Comparison of ENCODE assay signal across 8 mouse cellular contexts in genomic region chr1:40680868-40681698, GRCm38 (mm10). TPM values are rescaled to one million over a fixed set of nuclear protein-coding genes. Genes with fewer than 3 reads are reported as not detected.
DNase-seq lines count a peak whose midpoint lies in the region; ATAC-seq and TF ChIP-seq lines count a peak whose summit lies in the region.

No protein-coding gene starts in this region.

- no peak for TF ChIP-seq CTCF in embryonic fibroblast, embryonic 13.5 days (IDR thresholded peaks at IDR 0.05; ENCODE audit: borderline replicate concordance, insufficient read depth, low read length)
- TF ChIP-seq CTCF in olfactory bulb, adult 2 months (IDR thresholded peaks at IDR 0.05; ENCODE audit: insufficient read depth, low read depth, low read length): no peak

- H3K36me3 ChIP-seq in lung, embryonic 15.5 days: no peaks in the 10 kb centered on the region

- WGBS in lung, embryonic 15.5 days: 1% methylated on average over 49 of the region's 90 CpGs
- under 1% methylated on average over 87 of the region's 90 CpGs for WGBS in olfactory bulb, adult 2 months

- peak overlapping the region; percentile 46 for H3K4me3 ChIP-seq in embryonic fibroblast, embryonic 13.5 days (ENCODE audit: insufficient read depth, low read length)
- H3K4me3 ChIP-seq in lung, embryonic 15.5 days: peak overlapping the region; percentile 51
- H3K4me3 ChIP-seq in olfactory bulb, adult 2 months (ENCODE audit: insufficient read depth, low read depth, low read length): peak overlapping the region; percentile 49

- H3K27ac ChIP-seq in embryonic fibroblast, embryonic 13.5 days (ENCODE audit: insufficient read depth, low read length): no peak overlapping the region
- no peak overlapping the region for H3K27ac ChIP-seq in lung, embryonic 15.5 days
- H3K27ac ChIP-seq in olfactory bulb, adult 2 months (ENCODE audit: insufficient read depth, low read depth, low read length): no peak overlapping the region

- intact Hi-C loops in heart, postnatal 14 days (cut with DNase I): no loop called here

- H3K4me1 ChIP-seq in embryonic fibroblast, embryonic 13.5 days (ENCODE audit: control insufficient read depth, insufficient read depth, low read length): no peaks in the 10 kb centered on the region
- peaks cover 17% of the 10 kb centered on the region for H3K4me1 ChIP-seq in lung, embryonic 15.5 days
- peaks cover 8% of the 10 kb centered on the region for H3K4me1 ChIP-seq in olfactory bulb, adult 2 months (ENCODE audit: control insufficient read depth, insufficient read depth, low read length)

- peak; percentile 73 for ATAC-seq in lung, embryonic 15.5 days (ENCODE audit: borderline replicate concordance, extremely low read depth, low FRiP score, low TSS enrichment)

- peaks cover 67% of the 10 kb centered on the region for H3K27me3 ChIP-seq in lung, embryonic 15.5 days

- no peaks in the 10 kb centered on the region for H3K9me3 ChIP-seq in lung, embryonic 15.5 days

- DNase-seq in ovary, postnatal 36 days (ENCODE audit: low spot score): peak; percentile 41
- no peak for DNase-seq in ovary, postnatal 14 days (ENCODE audit: low spot score)
- DNase-seq in heart, postnatal 14 days: peak; percentile 32 to 43
- DNase-seq in kidney, postnatal 4 days: peak; percentile 60 to 78
- DNase-seq in urinary bladder, postnatal 25 days (ENCODE audit: low spot score): peak; percentile 54

- H3K9ac ChIP-seq in lung, embryonic 15.5 days: peak overlapping the region; percentile 31

- no peak for TF ChIP-seq POLR2A in embryonic fibroblast, embryonic 13.5 days (IDR thresholded peaks at IDR 0.05; ENCODE audit: low read depth, low read length)
- TF ChIP-seq POLR2A in olfactory bulb, adult 2 months (IDR thresholded peaks at IDR 0.05; ENCODE audit: insufficient read depth, low read depth, low read length): no peak; the same call in 1 of the 2 replicates

- H3K4me2 ChIP-seq in lung, embryonic 15.5 days: peak overlapping the region; percentile 95

RNA-seq across cellular contexts. Expression of gene Slc9a2, which starts 0.7 kb away (rescaled TPM):
- polyA plus RNA-seq in embryonic fibroblast, embryonic 13.5 days (2011; ENCODE audit: insufficient read length, low read depth, missing spikeins): 0.11 TPM in 1 of 2 replicates, not detected in the other
- total RNA-seq in heart, postnatal 14 days (2021): under 1 TPM; 0.51 to 0.60 TPM
- 0.03 and 0.25 TPM in 2 replicates for polyA plus RNA-seq in lung, embryonic 15.5 days (2015; fragmentation: Nextera tagmentation; extraction: Ambion mirVana)
- polyA plus RNA-seq in olfactory bulb, adult 2 months (2012; ENCODE audit: insufficient read depth, insufficient read length, low replicate concordance, missing spikeins): not detected in 2 replicates
